Mouse (Mus musculus) heart, adult 8-10 months (tissue): Measurements from ENCODE around the gene Fbln2. TPM values are rescaled to one million over a fixed set of nuclear protein-coding genes. Genes with fewer than 3 reads are reported as not detected.

Source experiments
- DNase-seq: peaks from one replicate; pipeline ENCODE4 v3.0.0; 2022; ENCODE audit warnings: low spot score
- total RNA-seq, 4 experiments: library from RNA; stranded (reverse); gene quantifications; 2 replicates each; pipeline ENCODE4 v1.2.4; 2022

Gene Fbln2
- total RNA-seq, 4 experiments from 2014 or later: 42.1 to 59.3 (median 49.9) TPM

DNA sequence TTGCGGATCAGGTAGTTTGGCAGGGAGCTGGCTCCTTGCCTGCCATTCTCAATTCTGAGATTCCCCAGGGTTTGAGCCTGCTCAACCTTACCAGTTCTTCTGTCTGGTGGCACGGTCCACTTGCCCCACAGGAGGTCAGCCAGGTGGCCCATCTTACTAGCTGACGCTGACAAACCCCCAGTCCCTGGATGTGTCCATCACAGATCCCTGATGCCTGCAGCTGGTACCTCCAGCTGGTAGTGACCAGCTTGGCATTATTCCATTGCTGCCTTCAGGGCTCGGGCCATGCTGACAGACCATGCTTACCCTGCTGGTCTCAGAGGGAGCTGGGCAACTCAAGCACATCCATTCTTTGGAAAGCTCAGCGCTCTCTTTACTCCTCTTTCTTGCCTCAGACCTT is 18.7 kb downstream of the Fbln2 start:
- DNase-seq: no peak

DNA sequence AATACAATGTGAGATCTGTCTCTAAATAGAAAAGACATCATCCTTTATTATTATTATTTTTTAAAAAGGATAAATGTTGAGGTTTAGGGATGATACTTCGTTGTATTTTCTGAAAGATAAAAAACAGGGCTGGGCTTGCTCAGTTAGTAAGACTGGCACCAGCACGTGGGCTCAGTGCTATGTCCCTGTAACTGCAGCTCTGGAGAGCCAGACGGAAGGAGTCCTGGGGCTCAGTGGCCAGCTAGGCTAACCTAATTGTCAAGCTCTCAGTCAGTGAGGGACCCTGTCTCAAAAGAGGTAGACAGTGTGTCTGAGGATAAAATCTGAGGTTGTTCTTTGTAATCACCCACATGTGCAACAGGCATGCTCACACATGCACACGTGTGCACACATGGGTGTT is 19.3 kb downstream of the Fbln2 start:
- no peak for DNase-seq

DNA sequence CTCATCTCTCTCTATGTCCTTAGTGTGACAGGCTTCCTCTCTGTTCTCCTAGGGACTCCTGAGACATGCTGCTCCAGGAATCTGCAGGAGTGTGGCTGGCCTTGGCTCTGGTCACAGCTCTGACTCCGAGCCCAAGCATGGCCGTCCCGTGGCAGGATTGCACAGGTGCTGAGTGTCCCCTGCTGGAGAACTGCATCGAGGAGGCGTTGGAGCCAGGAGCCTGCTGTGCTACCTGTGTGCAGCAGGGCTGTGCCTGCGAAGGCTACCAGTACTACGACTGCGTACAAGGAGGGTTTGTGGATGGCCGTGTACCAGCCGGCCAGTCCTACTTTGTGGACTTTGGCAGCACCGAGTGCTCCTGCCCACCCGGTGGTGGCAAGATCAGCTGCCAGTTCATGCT is 20.8 kb downstream of the Fbln2 start:
- DNase-seq: no peak

DNA sequence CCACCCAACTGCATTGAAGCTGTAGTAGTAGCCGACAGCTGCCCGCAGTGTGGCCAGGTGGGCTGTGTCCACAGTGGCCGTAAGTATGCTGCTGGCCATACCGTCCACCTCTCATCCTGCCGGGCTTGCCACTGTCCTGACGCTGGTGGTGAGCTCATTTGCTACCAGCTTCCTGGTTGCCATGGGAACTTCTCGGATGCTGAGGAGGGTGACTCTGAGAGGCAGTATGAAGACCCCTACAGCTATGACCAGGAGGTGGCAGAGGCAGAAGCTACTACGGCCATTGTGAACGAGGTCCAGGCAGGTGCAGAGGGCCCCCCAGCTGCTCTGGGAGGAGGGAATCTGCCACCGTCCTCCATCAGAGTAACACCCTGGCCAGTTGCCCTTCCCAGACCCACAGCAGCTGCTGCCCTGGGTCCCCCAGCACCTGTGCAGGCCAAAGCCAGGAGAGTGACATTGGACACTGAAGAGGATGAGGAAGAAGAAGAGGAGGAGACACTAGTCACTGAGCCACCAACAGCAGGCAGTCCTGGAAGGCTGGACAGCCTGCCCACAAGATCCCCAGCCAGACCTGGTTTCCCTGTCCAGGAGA is 21.3 kb downstream of the Fbln2 start:
- no peak for DNase-seq

DNA sequence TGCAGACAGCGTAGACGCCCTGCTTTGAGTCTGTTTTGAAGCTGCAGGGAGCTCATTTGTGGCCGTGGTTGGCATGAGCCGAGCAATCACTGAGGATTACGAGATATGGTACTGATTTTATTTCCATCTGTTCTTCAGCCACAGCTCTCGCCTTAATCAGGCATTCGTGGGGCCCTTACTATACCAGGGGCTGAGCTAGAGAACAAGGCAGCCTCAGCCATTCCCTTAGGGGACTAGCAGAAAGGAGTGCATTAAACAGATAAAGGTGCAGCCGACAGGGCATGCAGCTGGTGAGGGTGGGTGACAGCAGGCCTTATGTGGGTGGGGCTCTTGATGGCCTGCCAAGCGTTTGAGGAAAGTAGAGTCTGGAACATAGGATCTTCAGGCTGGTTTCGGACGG is 23.8 kb downstream of the Fbln2 start:
- no peak for DNase-seq

DNA sequence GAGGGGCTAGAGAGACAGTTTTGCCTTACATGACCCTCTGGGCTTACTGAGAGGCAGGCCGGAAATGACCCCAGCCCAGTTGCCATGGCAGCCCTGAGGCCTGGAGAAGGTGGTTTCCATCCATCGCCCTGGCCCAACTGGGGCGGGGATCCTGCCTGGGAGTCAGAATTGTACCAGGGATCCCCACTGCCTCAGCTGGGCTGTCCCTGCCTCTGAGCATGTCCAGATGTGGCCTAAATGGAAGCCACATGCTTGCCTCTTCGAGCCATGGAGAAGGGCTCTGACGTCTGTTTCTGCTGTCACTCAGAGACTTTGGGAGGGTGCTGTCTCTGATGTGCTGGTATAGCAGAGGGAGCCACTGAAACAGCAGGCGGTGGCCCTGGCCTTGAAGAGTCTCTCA is 24.2 kb downstream of the Fbln2 start:
- DNase-seq: no peak

DNA sequence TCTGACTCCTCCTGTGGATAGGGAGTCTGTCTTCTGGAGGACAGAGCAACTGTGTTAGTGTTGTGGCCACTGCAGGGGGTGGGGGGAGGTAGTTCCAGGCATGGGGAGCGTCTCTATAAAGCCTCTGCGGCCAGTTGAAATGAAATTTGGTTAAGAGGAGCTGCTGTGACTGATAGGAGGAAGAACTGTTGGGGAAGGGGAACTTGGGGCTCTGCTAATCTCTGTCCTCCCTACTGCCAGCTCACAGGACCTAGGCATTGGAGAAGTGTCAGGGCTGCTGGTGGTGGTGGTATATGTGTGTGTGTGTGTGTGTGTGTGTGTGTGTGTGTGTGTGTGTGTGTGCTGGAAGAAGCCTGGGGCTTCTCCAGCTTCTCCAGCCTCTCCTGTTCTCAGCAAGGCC is 25.0 kb downstream of the Fbln2 start:
- DNase-seq: no peak

DNA sequence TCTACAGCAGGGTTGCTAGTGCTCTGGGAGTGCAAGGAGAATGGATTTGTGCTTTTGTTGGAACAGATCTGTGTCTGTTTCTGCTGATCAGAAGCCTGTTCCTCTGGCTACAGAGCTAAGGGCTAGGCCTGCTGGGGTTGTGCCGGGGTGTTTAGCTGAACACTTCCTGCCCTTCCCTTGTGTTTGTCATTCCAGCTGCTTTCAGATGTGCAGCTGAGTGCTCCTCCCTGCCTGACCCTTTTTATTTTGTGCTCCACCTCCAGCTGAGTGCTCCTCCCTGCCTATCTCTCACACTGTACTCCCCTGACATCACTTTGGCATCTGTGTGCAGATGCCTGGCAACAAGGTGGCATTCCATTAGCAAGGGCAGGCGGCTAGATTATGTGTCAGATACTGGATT is 28.3 kb downstream of the Fbln2 start:
- DNase-seq: no peak

DNA sequence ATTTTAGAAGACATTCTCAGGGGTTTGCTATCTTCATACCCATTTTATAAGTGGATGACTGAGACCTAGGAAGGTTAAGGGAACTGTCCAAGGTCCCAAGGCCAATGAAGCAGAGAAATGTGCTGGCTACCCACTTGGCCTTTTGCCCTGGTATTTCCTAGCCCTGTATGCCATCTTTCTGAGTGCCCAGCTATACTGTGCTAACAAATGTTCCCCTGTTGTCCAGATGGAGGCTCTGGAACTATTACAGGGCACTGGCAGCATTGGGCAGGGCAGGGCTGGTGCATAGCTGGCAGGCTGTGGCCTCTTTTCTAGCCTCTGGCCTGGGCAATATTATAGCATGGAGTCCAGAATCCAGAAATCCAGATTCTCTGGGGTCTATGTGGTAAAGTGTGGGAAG is 28.7 kb downstream of the Fbln2 start:
- DNase-seq: no peak

DNA sequence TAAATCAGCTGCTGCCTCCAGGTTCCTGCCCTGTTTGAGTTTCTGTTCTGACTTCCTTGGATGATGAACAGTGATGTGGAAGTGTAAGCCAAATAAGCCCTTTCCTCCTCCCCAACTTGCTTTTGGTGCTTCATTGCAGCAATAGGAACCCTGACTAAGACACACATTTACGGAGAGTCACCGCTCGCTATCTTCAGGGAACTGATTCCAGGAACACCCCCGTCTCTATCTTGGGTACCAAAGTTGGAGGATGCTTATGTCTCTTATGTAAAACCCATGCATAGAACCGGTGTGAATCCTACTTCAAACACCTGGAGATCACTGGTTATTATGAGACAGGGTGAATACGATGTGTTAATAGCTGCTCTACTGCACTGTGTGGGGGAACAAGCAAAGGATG is 31.1 kb downstream of the Fbln2 start:
- DNase-seq: no peak

DNA sequence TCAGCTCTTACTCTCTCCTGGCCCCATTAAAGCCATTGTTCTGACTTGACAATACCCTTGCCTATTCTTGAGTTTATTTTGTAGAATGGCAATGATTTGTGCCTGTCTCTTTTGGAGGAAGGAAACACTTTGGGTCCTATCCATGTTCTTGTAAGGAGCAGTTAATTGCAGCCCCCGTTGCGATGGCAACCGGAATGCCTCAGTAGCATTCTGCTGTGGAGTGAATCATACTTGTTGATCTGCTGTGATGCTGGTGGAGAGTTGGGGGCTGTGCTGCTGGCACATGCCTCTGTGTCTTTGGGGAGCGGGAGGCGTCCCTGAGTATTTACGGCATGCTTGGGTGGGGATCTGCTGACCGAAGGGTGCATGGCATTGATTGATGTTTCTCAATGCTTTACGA is 32.1 kb downstream of the Fbln2 start:
- no peak for DNase-seq

DNA sequence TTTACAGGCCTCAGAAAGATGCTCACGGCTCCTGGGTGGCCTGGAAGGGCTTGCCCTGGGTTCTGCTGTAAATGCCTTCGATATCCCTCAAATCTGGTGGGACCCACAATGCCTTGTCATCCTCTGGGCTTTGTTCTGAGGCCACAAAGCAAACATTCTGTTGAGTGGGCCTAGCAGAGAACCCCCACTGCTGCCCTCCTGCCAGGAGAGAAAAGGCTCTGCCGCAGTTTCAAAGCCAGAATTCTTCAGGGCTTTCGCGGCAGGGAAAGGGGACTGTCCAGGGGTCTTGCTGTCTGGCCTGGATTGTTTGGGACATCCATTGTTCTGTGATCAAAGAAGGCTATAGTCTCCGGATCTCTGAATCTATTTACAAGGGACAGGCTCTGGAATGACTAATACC is 33.1 kb downstream of the Fbln2 start:
- DNase-seq: no peak

DNA sequence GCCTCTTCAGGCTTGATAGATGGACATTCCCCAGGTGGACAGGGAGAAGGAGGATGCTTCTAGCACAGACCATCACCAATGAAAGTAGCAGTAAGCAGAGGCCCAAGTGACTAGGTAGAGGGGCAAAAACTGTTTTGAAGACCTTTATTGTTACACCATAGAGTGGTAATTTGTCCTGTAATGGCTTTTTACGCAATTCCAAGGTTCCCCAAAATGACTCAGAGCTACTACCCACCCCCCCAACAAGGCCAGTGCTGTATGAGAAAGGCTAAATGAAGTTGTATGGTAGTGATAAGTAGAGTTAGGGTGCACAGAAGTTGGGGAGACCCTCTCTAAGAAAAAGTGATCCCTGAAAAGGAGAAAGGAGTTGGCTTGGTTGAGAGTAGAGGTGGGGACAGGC is 35.1 kb downstream of the Fbln2 start:
- no peak for DNase-seq

DNA sequence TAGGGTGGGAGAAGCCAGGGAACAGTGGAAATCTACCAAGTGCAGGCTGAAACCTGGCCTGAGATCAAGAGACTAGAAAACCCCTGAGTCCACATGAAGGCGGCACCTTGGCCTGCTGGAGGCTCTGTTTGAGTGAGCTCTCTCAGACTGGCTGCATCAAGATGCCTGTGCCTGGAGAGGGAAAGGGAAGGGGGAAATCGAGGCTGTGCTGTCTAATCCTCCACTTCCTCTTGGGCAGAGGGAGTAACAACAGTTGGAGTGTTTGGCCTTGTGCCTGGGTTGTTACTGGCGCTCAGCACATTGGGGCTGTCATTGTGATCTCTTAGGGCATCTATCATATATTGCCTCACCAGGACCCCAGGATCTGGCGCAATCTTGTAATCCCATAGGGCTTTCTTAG is 36.4 kb downstream of the Fbln2 start:
- no peak for DNase-seq

DNA sequence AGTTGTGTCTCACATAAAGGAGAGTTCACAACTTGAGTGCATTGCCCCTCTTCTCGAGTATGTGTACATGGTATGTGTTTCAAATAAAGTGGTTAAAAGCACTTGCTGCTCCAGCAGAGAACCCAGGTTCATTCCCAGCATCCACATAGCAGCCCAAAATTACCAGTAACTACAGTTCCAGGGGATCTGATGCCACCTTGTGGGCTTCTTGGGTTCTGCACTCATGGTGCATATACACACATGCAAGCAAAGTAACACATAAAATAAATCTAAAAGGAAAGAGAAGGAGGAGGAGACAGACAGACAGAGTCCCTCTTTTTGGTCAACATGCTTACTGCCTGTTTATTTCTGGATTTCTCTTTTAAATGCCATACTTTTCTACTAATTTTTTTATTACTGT is 37.5 kb downstream of the Fbln2 start:
- no peak for DNase-seq

DNA sequence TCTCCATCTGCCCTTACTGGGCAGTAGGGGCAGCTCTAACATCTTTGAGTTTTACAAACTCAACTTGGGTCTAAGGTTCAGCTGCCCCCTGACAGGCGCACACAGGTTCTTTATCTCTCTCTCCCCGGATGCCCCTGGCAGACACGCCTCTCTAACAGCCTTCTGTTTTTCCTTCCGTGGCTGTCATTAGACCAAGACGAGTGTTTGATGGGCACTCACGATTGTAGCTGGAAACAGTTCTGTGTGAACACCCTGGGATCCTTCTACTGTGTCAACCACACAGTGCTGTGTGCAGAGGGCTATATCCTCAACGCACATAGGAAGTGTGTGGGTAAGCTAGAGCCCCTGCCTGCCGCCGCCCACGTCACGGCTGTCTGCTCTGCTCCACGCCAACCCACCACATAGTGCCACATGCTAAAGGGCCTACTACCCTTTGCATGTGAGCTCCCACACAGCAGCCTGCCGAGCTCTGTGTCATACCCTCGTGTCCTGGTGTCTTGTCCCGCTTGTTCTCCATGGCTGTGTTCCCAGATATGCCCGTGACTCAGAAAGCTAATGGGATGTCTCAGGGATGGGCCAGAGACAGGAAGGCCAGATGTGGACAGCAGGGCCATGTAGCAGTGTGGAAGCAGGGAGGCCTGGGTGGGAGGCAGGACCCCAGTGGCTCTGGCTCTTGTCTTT is 47.3 kb downstream of the Fbln2 start:
- DNase-seq: no peak

DNA sequence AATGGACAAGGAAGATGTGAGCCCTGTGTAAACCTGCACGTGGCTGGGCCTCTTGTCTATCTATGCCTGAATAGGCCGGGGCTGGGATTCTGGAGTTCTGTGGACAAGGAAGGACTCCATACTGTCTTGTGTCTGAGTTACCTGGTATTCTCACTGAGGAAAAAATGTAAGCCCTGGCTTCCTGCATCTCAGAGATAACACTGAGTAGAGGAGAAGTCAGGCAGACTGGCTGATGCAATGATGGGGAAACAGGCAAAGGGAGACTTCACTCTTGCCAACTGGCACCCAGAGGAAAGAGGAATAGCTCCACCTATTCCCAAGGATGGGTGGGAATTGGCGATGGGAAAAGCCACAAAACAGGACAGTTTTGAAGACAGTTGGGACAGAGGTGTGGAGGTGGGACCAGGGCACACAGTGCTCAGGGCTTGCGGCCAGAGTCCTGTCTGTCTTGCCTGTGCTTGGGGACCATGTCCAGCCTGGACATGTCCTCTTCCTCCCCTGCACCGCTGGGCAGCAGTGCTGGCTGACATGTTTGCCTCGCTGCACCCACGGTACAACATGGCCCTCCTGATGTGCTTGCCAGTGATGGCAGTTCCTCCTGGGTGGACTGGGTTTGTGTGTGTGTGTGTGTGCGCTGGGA is 48.2 kb downstream of the Fbln2 start:
- DNase-seq: no peak

DNA sequence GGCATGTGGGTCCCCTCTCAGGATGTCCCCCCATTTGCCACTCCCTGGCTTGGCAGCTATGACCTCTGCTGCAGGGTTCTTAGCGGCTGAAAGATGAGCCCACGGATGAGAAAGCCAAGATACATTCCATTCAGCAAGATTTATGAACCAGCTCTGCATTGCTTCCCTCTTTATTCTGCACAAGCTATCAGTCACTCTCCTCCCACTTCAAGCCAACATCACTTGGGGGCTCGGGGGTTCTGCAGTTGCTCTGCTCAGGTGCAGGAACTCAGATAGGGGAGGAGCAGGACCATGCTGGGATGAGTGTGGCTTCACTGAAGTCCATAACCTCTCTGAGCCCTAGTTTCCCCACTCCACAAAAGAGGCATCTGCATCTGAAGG is 48.7 kb downstream of the Fbln2 start:
- DNase-seq: no peak

DNA sequence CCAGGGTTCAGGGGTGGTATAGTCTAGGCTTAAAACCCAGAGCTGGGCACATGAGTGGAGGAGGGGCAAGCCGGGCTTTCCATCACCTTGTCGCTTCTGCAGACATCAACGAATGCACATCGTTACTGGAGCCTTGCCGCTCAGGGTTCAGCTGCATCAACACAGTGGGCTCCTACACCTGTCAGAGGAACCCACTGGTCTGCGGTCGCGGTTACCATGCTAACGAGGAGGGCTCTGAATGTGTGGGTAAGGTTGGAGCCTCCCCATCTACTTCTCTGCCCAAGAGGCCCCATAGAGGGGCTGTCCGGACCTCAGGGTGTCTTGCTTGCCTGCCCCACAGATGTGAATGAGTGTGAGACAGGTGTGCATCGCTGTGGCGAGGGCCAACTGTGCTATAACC is 53.4 kb downstream of the Fbln2 start:
- no peak for DNase-seq

DNA sequence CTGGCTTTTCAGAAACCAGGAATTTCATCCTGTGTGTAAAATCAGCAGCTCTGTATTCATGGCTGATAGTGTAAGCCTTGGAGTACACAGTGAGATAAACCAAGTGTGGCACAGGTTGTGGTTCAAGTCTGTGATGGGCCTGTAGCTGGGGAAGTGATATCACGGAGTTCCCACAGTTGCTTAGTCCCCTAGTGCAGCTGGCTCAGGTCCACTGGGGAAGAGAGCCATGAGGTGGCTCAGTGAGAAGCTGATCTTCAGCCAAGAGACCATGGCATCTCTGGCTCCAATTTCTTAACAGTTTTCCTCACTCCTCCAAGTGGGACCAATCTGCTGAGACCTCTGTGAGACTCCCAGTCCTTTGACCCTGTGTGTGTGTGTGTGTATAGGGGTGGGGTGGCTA is 54.4 kb downstream of the Fbln2 start:
- DNase-seq: no peak

DNA sequence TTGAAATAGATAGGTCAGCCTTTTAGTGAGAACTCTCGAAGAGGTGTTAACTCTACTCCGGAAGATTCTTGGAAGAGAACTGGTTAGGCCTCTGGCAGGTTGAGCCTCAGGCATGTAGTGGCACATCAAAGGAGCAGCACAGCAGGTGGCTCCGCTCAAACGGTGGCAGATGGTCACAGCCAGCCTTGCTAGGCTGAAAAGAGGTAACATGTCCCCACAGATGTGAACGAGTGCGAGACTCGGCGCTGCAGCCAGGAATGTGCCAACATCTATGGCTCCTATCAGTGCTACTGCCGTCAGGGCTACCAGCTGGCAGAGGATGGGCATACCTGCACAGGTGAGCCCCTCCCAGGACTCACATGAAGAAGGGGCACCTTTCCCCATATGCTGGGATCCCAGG is 56.1 kb downstream of the Fbln2 start:
- no peak for DNase-seq

DNA sequence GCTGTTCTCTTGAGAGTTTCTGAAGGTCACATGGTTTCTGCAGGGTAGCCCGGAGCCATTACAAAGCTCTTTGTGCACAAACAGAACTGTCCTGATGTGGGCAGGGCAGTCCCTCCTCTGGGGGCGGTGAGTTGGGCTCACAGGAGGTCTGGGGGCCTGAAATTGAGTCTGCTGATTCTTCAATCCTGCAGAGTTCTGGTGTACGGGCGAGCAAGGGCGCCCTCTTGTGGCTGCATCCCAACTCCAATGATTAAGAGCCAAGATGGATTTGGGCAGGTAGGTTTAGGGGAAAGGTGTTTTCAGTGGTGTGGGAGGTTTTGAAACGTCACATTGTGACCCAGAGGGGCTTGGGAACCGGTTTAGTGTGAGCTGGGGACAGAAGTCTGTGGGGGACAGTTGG is 65.3 kb downstream of the Fbln2 start:
- no peak for DNase-seq

DNA sequence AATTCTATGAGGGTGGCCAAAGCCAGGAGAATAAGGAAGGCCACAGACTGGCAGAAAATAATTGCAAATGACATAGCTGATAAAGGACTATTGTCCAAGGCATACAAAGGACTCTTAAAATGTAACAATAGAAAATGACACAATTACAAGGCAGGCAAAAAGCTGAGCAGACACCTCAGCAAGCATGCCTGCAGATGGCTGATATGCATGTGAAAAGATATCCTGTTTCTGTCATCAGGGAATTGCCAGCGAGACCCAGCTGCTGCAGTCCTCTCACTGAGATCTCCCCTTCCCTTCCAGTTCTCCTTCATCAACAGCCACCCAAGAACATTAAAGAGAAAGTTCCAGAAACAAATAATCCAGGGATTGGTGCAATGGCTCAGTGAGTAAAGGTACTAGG is 66.0 kb downstream of the Fbln2 start:
- no peak for DNase-seq

DNA sequence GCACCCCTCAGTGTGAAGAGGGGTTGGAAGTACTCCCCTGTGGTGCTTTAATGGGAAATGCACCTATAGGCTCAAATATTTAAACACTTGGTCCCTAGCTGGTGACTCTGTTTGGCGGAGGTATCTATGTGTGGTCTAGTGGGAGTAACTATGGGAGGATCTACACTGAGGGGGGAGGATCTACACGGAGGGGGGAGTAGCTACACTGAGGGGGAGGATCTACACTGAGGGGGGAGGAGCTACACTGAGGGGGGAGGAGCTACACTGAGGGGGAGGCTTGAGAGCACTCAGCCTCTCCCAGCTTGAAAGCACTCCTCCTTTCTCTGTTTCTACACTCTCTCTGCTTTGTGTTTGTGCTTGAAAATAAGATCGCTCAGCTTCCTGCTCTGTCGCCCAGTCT is 67.2 kb downstream of the Fbln2 start:
- DNase-seq: no peak
